Mouse (Mus musculus) cerebellum, adult 2 months (tissue): ENCODE results near the gene Hoxa3.

Source experiments
- CTCF ChIP-seq: fragments of 200-500 bp; IDR thresholded peaks from 2 replicates; pipeline ENCODE4 v1.5.1; 2011; ENCODE audit warnings: low read depth, mild to moderate bottlenecking, control low read depth, low read length, moderate library complexity, borderline replicate concordance; ENCODE audit not compliant: insufficient read depth
- POLR2A ChIP-seq: fragments of 200-500 bp; IDR thresholded peaks from 2 replicates; pipeline ENCODE4 v1.6.1; 2011; ENCODE audit warnings: low read length, control low read depth, borderline replicate concordance; ENCODE audit not compliant: insufficient read depth

- TF ChIP-seq POLR2A: no peak
- TF ChIP-seq CTCF: no peak
Measured at GRCm38 (mm10) chr6:52191860-52192550, 21.1 kb downstream of the Hoxa3 start.
